Mouse (Mus musculus) CH12.LX (cell line): ENCODE data around the gene Gm26992. TPM values are rescaled to one million over a fixed set of nuclear protein-coding genes. Genes with fewer than 3 reads are reported as not detected.

Experiments used
- DNase-seq: peaks from one replicate; pipeline ENCODE4 v3.0.0-alpha.2; 2013; ENCODE audit errors: extremely low read depth
- H3K27ac ChIP-seq: 2 replicates; pipeline ENCODE4 v1.5.1; 2012; ENCODE audit warnings: low read depth, mild to moderate bottlenecking, control low read depth, moderate library complexity; ENCODE audit not compliant: insufficient read depth
- H3K27me3 ChIP-seq: replicated peaks from 2 replicates; pipeline ENCODE3; 2012; ENCODE audit warnings: inconsistent platforms
- H3K36me3 ChIP-seq, 2 experiments: replicated peaks in 1 of 2; 2 replicates each; pipeline versions ENCODE3 to v1.6.1; 2012; ENCODE audit warnings: inconsistent platforms in 1 of 2, low read length in 1 of 2, mild to moderate bottlenecking in 1 of 2, mixed read lengths in 1 of 2, moderate library complexity in 1 of 2; ENCODE audit not compliant: control insufficient read depth in 1 of 2, insufficient read depth in 1 of 2
- H3K4me1 ChIP-seq, 2 experiments: 2 replicates each; pipeline ENCODE4 v1.6.1; 2012; ENCODE audit warnings: inconsistent platforms in 1 of 2, moderate library complexity in 1 of 2; ENCODE audit not compliant: insufficient read depth in 2 of 2, control insufficient read depth in 1 of 2
- H3K4me2 ChIP-seq: 2 replicates; pipeline ENCODE4 v1.6.1; 2012; ENCODE audit warnings: low read depth, mild to moderate bottlenecking, control low read depth; ENCODE audit not compliant: poor library complexity, insufficient read depth, severe bottlenecking
- H3K4me3 ChIP-seq, 3 experiments: fragments of 150-350 bp in 1 of 3; sonication (generic) in 1 of 3; replicated peaks in 1 of 3; 2 replicates each; pipeline versions ENCODE3 to v1.5.1; 2011 to 2012; ENCODE audit warnings: low read depth in 2 of 3, low read length in 2 of 3, mild to moderate bottlenecking in 2 of 3, moderate library complexity in 2 of 3, control low read depth in 1 of 3, improper control_type of control experiment in 1 of 3, inconsistent platforms in 1 of 3, mixed read lengths in 1 of 3; ENCODE audit not compliant: poor library complexity in 1 of 3
- H3K79me2 ChIP-seq: replicated peaks from 2 replicates; pipeline ENCODE4 v1.6.1; 2012; ENCODE audit warnings: mild to moderate bottlenecking, moderate library complexity; ENCODE audit not compliant: control insufficient read depth, poor library complexity, insufficient read depth, severe bottlenecking; ENCODE audit errors: extremely low read depth
- H3K9ac ChIP-seq: 2 replicates; pipeline ENCODE4 v1.6.1; 2012; ENCODE audit warnings: low read depth, mild to moderate bottlenecking, control low read depth, moderate library complexity; ENCODE audit not compliant: insufficient read depth
- H3K9me3 ChIP-seq: replicated peaks from 2 replicates; pipeline ENCODE3; 2012; ENCODE audit warnings: low read length, inconsistent platforms, mixed read lengths
- CTCF ChIP-seq, 2 experiments: IDR thresholded peaks in 1 of 2; conservative IDR thresholded peaks in 1 of 2; 2 replicates each; pipeline ENCODE4 v1.5.1; 2011 to 2012; ENCODE audit warnings: low read depth in 2 of 2, low read length in 2 of 2, improper control_type of control experiment in 1 of 2, inconsistent platforms in 1 of 2, mild to moderate bottlenecking in 1 of 2, moderate library complexity in 1 of 2
- E2F4 ChIP-seq: IDR thresholded peaks from 2 replicates; pipeline ENCODE4 v1.6.1; 2011; ENCODE audit warnings: low read depth, low read length, improper control_type of control experiment; ENCODE audit not compliant: insufficient replicate concordance
- EP300 ChIP-seq: IDR thresholded peaks from 2 replicates; pipeline ENCODE4 v1.6.1; 2011; ENCODE audit warnings: low read length, improper control_type of control experiment
- GABPA ChIP-seq: IDR thresholded peaks from 2 replicates; pipeline ENCODE4 v1.6.1; 2012; ENCODE audit warnings: low read depth, low read length, improper control_type of control experiment, inconsistent platforms; ENCODE audit not compliant: insufficient replicate concordance
- HCFC1 ChIP-seq: IDR thresholded peaks from 2 replicates; pipeline ENCODE4 v1.6.1; 2012; ENCODE audit warnings: low read depth, mild to moderate bottlenecking, inconsistent platforms, low read length, improper control_type of control experiment
- JUN ChIP-seq: IDR thresholded peaks from 2 replicates; pipeline ENCODE4 v1.6.1; 2011; ENCODE audit warnings: low read depth, mild to moderate bottlenecking, low read length, improper control_type of control experiment, moderate library complexity; ENCODE audit not compliant: insufficient read depth
- JUND ChIP-seq: conservative IDR thresholded peaks from 2 replicates; pipeline ENCODE4 v1.6.1; 2011; ENCODE audit warnings: low read depth, low read length, improper control_type of control experiment
- MAX ChIP-seq: IDR thresholded peaks from 2 replicates; pipeline ENCODE4 v1.6.1; 2011; ENCODE audit warnings: low read length, improper control_type of control experiment
- MAZ ChIP-seq: IDR thresholded peaks from 2 replicates; pipeline ENCODE4 v1.6.1; 2012; ENCODE audit warnings: low read depth, mild to moderate bottlenecking, inconsistent platforms, low read length, improper control_type of control experiment, moderate library complexity
- MYC ChIP-seq: IDR thresholded peaks from 2 replicates; pipeline ENCODE4 v1.6.1; 2011; ENCODE audit warnings: low read depth, mild to moderate bottlenecking, improper control_type of control experiment, low read length
- POLR2AphosphoS2 ChIP-seq: IDR thresholded peaks from 2 replicates; pipeline ENCODE4 v1.6.1; 2011; ENCODE audit warnings: low read depth, low read length, improper control_type of control experiment
- RAD21 ChIP-seq: IDR thresholded peaks from 2 replicates; pipeline ENCODE4 v1.6.1; 2011; ENCODE audit warnings: low read depth, mild to moderate bottlenecking, low read length, improper control_type of control experiment, moderate library complexity
- SIN3A ChIP-seq: IDR thresholded peaks from 2 replicates; pipeline ENCODE4 v1.6.1; 2012; ENCODE audit warnings: low read length, improper control_type of control experiment, inconsistent platforms
- SMC3 ChIP-seq: IDR thresholded peaks from 2 replicates; pipeline ENCODE4 v1.6.1; 2011; ENCODE audit warnings: low read depth, low read length, improper control_type of control experiment
- UBTF ChIP-seq: IDR thresholded peaks from 2 replicates; pipeline ENCODE4 v1.6.1; 2012; ENCODE audit warnings: low read depth, mild to moderate bottlenecking, inconsistent platforms, low read length, improper control_type of control experiment, moderate library complexity
- USF1 ChIP-seq: IDR thresholded peaks from 2 replicates; pipeline ENCODE4 v1.6.1; 2014; ENCODE audit warnings: low read depth, mild to moderate bottlenecking, inconsistent platforms, low read length, improper control_type of control experiment
- USF2 ChIP-seq: conservative IDR thresholded peaks from 2 replicates; pipeline ENCODE4 v1.6.1; 2011; ENCODE audit warnings: low read depth, low read length, improper control_type of control experiment
- ZC3H11A ChIP-seq: IDR thresholded peaks from 2 replicates; pipeline ENCODE4 v1.6.1; 2012; ENCODE audit warnings: low read depth, mild to moderate bottlenecking, inconsistent platforms, low read length, improper control_type of control experiment
- ZKSCAN1 ChIP-seq: IDR thresholded peaks from 2 replicates; pipeline ENCODE4 v1.6.1; 2012; ENCODE audit warnings: low read depth, inconsistent platforms, low read length, improper control_type of control experiment, borderline replicate concordance
- dilution Hi-C: fragments of 300-500 bp; cut with MboI; formaldehyde crosslinking; loops from 2 replicates; pipeline ENCODE4 v1.14.3; 2020; ENCODE audit warnings: low sequenced_read_pairs; ENCODE audit not compliant: extremely low pct_unique_long_range_greater_than_20kb, extremely low pct_ligation_motif_present
- in situ Hi-C: fragments of 300-500 bp; cut with MboI; formaldehyde crosslinking; loops from 3 replicates; pipeline ENCODE4 v1.14.3; 2019; ENCODE audit warnings: low sequenced_read_pairs, low pct_ligation_motif_present, low pct_unique_long_range_greater_than_20kb, mixed read lengths
- polyA plus RNA-seq: library from polyadenylated mRNA; unstranded; fragments of >175 nt; gene quantifications from 2 replicates; pipeline ENCODE4 v1.2.1, GENCODE M21; 2012; ENCODE audit warnings: low read depth; ENCODE audit not compliant: insufficient read length
- total RNA-seq, 2 experiments: library from RNA; depleted of rRNA; stranded (reverse); fragments of 300-350 nt in 1 of 2; fragments of >200 nt in 1 of 2; gene quantifications; 2 replicates each; pipeline ENCODE4 v1.2.3; 2012 to 2014

Gm26992 gene
- total and polyA plus RNA-seq, 3 experiments, result not detected

DNA sequence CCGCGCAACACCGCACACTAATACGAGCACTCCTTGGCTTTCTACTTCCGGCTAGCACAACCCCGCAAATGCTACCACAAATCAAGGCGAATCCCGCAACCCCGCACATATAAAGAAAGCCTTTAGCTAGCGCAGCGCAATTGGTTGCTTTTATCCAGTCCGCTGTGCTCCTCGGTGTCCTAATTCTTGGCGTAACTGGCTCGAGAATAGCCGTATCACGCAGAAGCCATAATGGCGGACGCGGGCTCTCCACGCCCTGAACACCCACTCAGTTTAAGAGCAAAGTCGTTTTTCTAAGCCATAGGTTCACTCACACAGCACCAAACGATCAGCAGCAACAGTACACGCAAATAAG is 60.3 kb downstream of the Gm26992 start:
- H3K27me3 ChIP-seq, result no peaks in the 10 kb centered on the region
- no peaks in the 10 kb centered on the region for H3K9me3 ChIP-seq
- H3K79me2 ChIP-seq, result no peaks in the 10 kb centered on the region
- TF ChIP-seq MYC (no peak), POLR2AphosphoS2 (no peak), SMC3 (no peak), MAX (no peak)
- H3K27ac ChIP-seq, result no peak overlapping the region
- in situ Hi-C loops, result loop anchor here (25.0 kb wide), 1 partner anchor 505 kb away; the partner anchor contains the start of gene Rlim
- dilution Hi-C loops, result no loop called here
- no peak for DNase-seq
- no peak overlapping the region for H3K4me2 ChIP-seq
- H3K36me3 ChIP-seq, result no peaks in the 10 kb centered on the region
- H3K4me1 ChIP-seq, result no peaks in the 10 kb centered on the region
- H3K9ac ChIP-seq, result no peak overlapping the region
- H3K4me3 ChIP-seq, result no peak overlapping the region

DNA sequence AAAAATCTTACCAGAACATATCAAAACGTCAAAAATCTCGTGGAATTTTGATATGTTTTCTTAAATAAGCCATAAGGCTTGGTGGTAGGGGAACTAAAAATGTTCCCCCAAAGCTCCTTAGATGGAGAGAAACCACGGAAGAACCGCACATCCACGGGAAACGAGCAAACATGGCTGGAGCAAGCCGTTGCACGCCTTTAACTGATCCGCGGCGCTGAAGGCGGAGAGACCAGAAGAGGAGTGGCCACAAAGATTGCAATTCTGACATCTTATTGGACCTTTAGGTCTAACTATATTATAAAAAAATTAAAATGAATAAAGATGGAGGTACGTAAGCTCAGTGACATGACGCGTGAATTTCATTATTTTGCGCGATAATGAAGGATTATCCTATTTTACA is 61.2 kb downstream of the Gm26992 start:
- no peaks in the 10 kb centered on the region for H3K27me3 ChIP-seq
- no peak overlapping the region for H3K9ac ChIP-seq
- H3K79me2 ChIP-seq, result no peaks in the 10 kb centered on the region
- H3K36me3 ChIP-seq, result no peaks in the 10 kb centered on the region
- dilution Hi-C loops (no loop called here), in situ Hi-C loops (loop anchor here (25.0 kb wide), 1 partner anchor 504 kb away; the partner anchor contains the start of gene Rlim)
- H3K4me2 ChIP-seq, result no peak overlapping the region
- no peak overlapping the region for H3K4me3 ChIP-seq
- TF ChIP-seq USF1 (no peak), ZC3H11A (no peak), GABPA (no peak), USF2 (no peak), ZKSCAN1 (no peak), MYC (no peak), HCFC1 (no peak), UBTF (no peak), SIN3A (no peak), MAZ (no peak), RAD21 (no peak), E2F4 (no peak), JUN (no peak), CTCF (conservative IDR thresholded peaks at IDR 0.05 in 1 of 2, IDR thresholded peaks at IDR 0.05 in 1 of 2; ENCODE audit: low read depth in 2 of 2, low read length in 2 of 2) (no peak), JUND (no peak), EP300 (no peak)
- no peaks in the 10 kb centered on the region for H3K9me3 ChIP-seq
- H3K27ac ChIP-seq, result no peak overlapping the region
- no peak for DNase-seq
- no peaks in the 10 kb centered on the region for H3K4me1 ChIP-seq
